Mouse (Mus musculus) bone marrow, adult 2 months (tissue): ENCODE results near the gene Vps8.

ENCODE experiments used
- CTCF ChIP-seq: fragments of 200-500 bp; IDR thresholded peaks from 2 replicates; pipeline ENCODE4 v1.5.1; 2011; ENCODE audit warnings: low read length, control low read depth; ENCODE audit not compliant: control insufficient read depth, insufficient read depth
- POLR2A ChIP-seq: fragments of 200-500 bp; IDR thresholded peaks from 2 replicates; pipeline ENCODE4 v1.6.1; 2011; ENCODE audit warnings: low read depth, mild to moderate bottlenecking, control low read depth, low read length, borderline replicate concordance; ENCODE audit not compliant: control insufficient read depth

DNA sequence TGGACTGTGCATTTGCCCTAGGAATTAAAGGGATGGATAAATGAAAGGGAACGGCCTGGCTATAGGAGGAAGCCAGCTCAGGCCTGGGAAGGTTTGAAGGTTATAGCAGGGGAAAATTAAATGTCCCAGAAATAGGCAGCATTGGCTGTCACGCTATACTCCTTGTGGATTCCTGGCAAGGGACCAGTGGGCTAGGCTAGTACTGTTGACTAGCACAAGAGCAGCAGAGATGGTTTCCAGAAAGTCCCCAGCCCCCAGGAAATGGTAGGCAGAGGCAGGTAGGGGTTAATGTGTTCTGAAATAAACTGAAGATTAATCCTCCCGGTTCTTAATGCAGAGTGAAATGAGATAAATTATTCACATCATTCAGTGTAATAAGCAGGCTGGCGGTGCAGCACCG, 25.2 kb upstream of the Vps8 start:
- TF ChIP-seq CTCF (no peak), POLR2A (no peak)
